Mouse (Mus musculus) brain, adult 2 months (tissue): ENCODE data around the gene Tnfrsf14.

ENCODE experiments used
- DNase-seq: peaks from one replicate; pipeline ENCODE4 v3.0.0; 2011; ENCODE audit warnings: low read depth, low spot score

The Tnfrsf14 gene

DNA sequence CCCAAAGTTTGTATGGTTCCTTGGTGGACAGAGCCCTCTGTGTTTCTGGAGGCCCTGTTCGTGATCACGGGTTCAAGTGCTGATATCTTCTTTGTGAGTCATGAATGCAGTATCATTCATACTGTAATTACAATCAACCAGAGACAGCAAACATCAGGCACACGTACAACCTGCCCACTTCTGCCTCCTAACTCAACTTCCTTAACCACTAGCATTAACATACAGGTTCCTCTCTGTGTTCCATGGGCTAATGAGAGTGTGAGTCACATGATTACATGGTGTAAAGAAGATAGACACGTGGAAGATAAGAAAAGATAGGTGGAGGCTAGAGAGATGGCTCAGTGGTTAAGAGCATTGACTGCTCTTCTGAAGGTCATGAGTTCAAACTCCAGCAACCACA, 11.7 kb downstream of the Tnfrsf14 start:
- DNase-seq, result no peak

DNA sequence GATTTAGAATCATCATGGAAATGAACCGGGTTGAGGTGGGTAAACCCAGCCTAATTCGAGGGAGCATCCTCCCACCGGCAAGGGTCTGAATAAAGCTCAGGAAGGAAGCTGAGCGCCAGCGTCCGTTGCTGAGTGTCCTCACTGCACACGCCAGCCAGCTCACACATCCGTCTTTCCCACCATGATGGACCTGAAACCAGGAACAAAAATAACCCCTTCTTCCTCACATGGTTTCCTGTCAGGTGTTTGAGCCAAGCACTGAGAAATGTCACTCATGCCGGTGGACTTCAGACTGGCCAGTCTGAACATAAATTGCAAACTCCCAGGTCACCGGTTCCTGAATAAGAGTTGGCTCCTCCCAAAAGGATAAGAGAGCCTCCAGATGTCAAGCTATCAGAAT, 13.1 kb downstream of the Tnfrsf14 start:
- DNase-seq, result no peak

DNA sequence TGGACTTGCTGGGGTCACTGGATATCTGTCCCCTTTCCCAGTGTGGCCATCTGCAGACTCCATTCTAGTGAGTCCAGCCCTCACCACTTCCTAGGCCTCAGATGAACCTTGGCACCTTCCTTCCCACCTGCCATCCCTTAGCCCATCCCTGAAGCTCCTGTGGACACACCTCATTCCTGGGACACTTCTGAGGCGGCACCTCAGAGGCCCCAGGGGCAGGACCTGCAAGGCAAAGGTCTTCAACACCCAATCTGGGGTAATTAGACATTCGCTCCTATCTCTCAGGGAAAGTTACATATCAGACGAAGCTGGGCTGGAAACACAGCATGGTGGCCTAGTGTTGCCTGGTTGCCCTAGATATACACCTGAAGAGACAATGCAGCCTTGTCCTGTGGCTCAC, 13.7 kb downstream of the Tnfrsf14 start:
- no peak for DNase-seq

DNA sequence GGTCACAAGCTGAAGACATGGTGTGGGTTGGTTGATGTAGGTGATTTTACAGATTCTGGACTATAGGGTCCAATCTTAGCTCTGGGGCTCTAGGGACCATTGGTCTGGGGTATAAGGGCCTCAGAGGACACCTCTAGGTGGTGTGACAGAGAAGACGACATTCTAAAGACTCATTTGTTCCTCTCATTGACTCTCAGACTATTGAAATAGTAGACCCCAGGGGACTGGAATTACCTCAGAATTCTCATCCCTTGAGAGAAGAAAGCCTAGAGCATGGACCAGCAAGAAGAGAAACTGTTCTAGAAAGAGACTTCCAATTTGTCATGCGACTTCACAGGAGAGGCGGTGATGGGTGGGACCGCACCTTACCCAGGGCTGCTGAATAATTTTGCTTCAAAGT, 14.1 kb downstream of the Tnfrsf14 start:
- no peak for DNase-seq

DNA sequence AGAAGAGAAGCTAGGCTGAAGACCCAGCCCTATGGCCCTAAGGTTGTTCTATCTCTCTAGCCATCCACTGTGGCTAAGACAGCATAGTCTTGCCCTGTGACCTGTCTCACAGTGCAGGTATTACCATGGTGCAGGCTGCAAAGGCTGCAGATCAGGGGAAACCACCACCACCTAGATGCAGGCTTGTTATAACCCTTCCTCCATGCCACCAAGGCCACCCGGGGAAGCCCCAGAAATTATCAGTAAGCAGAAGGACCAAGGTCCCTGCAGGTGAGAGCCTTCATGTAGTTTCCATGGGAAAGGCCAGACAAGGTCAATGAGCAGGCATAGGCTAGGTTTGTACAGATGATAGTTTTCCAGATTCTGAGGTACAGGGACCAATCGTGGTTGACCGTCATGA, 14.5 kb downstream of the Tnfrsf14 start:
- DNase-seq, result no peak

DNA sequence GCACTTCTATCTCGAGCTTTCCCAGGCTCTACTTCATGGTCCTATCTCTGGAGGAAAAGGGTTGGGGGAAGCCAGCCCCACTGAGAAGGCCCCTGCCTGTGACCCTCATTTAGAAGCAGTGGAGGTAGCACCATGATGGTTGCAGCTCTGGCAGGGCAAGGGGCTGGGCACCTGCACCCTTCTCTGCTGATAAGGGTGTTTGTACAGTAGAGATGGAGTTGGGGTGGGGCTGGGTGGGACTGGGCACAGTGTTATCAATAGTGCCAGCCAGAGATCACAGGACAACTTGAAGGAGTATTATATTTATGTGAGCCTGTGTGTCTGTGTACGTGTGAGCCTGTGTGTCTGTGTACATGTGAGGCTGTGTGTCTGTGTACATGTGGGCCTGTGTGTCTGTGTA, 16.7 kb downstream of the Tnfrsf14 start:
- DNase-seq, result no peak

DNA sequence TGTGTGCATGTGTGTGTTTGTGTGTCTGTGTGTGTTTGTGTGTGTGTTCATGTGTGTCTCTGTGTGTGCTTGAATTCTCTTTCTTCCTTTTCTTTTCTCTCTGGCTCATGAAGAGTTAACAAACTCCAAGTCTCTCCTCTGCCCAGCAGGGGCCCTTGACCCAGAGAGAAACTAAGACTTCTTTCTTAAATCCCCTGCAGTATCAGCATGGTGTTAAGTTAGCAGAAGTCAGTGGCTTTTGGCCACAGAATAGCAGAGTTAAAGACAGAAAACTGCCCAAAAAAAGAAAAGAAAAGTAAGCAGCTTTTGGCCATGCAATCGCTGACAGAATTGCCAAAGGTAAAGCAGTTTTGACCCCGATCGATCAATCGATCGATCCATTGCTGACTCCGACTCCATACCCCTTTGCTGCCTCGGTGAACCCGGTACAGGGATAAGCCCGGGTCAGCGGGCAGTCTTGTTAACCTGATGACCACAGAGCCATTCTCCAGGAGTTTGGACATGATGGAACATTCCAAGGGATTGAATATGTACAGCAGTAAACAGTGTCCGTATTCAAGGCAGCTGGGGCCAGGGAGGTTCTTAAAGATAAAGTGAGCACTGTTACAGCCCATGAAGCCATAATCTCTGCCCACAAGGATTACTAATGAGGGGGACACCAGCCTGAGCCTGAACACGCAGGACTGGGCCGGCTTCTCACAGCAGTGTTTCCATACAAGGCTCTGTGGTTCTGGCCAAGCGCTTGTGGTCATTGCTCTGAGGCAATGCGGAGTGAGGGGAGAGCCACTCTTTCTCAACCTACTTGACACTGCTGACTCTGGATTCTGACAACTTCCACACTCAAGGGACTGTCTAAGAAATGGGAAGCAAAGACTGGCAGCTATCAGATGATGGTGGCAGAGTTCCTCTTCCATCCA, 17.5 kb downstream of the Tnfrsf14 start:
- peak; percentile 49 for DNase-seq

DNA sequence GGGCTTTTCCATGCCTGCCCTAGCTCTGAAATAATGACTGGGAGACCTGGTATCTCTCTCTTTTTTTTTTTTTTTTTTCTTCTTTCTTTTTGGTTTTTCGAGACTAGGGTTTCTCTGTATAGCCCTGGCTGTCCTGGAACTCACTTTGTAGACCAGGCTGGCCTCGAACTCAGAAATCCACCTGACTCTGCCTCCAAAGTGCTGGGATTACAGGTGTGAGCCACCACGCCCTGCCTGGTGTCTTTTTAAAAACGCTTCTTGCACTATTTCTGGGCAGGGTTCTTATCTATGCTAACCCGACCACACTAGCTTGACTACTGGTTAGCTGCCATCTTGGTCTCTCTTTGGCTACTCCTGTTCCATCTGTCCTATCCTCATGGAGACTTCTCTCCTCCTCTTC, 19.9 kb downstream of the Tnfrsf14 start:
- no peak for DNase-seq

DNA sequence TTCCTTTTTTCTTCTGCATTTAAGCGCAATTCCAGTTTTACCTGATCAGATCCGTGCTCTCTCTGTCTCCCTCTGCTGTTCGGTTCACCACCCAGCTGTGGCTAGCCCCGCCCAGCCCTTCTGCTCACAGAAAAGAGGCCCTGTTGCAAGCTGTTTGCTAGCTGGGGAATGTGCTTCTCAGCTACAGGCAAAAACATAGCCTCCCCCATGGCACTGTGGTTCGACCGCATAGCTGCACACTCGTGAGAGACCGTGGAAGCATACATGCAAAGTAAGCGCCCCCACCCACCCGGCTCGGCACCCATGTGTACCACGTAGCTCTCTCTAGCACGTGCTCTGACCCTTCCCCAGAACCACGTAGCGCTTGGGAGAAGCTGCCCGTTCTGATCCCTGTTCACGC, 20.5 kb downstream of the Tnfrsf14 start:
- peak; percentile 93 for DNase-seq

DNA sequence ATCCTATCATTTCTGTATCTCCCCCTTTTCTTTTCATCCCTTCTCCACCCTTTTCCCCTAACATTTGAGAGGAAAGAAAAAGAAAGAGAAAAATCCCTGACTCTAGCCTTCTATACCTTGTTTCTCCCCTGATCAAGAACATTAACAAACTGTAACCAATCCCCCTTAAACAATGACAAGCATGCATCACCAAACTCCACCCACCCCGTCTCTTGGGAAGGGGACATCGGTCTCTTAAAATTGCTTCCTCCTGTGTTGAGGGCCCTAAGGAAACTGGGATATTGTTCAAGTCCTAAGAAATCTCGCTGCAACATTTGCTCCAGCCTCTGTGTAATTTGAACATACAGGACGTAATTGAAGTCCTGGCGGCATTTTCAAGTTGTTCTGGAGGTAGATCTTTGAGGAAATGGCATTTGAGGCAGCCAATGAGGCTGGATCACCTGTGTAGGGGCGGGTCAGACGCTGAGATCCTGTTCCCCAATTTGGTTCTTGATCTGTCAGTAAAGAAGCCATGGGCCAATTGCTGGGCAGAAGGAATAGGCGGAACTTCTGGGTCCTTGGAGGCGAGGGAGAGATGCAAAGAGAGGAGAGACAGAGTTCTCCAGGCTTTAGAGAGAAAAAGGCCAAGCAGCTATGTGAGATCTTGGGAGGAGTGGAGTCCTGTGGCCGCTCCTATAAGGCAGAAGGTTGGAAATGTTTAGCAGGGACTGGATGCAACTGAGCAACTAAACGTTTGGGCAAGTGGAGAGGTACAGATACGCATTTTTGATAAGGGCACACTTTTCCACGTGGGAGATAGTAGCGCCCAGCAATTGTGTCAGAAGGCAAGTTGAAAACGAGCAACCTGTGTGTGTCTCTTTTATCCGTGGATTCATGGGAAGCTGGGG, 23.9 kb downstream of the Tnfrsf14 start:
- DNase-seq, result peak; percentile 96

DNA sequence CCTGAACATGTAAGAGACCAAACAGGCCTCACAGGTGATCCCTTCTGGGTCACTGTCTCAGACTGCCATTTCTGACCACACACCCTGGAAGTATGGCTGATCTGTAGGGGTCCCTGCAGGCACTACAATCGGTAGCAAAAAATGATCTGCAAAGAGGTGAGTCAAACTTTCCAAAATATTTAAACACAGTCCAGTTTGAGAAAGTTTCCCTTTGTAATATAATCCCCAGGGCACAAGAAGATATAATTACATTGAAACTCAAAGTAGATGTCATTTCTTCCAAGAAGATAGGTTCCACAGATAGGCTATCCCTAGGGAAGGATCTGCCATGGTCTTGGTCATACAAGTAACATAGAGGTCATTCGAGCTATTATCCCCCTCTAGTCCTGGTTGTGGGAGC, 26.0 kb downstream of the Tnfrsf14 start:
- no peak for DNase-seq

DNA sequence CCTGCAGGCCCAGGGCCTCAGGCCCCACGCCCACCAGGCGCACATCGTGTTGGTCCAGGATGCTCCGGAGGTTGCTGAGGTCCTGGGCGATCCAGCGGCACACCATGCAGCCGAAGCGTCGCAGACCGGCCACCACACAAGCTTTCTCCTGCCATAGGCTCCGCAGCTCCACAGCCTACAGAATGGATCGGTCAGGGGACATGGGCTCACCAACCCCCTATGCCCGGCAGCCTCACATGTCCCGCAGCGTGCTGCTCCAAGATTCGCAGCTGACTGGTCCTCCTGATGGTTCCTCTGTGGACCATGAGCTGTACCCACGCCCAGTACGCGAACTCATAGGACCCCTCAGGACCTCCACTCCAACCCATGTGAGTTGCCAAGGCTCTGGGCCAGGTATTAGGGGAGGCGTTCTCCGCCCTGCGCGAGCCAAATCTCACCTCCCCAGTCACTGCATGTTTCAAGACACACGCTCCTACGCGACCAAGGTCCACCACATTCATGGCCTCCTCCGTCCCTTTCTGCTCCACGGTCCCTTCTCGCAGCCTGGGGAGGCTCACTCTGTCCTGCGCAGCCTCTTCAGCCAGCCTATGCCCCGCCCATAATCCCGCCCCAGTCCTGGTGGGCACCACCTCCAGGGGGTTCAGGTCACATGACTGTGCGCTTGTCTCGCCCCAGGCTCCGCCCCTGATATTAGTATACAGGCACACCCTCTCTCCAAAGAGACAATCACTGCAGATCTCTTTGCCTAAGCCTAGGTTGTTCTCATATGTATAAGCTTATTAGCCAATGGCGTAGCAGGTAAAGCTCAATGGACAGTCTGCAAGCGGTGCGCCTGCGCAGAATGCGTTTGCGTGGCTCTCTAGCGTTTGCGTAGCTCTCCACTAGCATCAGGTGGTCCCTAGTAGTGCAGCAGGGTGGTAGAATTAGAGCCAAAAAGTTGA, 29.6 kb downstream of the Tnfrsf14 start, which contains the start of gene Fam213b:
TSS of gene Fam213b (minus strand) at position 630 of the 941 bp plus-strand sequence.
- peak; percentile 98 for DNase-seq

DNA sequence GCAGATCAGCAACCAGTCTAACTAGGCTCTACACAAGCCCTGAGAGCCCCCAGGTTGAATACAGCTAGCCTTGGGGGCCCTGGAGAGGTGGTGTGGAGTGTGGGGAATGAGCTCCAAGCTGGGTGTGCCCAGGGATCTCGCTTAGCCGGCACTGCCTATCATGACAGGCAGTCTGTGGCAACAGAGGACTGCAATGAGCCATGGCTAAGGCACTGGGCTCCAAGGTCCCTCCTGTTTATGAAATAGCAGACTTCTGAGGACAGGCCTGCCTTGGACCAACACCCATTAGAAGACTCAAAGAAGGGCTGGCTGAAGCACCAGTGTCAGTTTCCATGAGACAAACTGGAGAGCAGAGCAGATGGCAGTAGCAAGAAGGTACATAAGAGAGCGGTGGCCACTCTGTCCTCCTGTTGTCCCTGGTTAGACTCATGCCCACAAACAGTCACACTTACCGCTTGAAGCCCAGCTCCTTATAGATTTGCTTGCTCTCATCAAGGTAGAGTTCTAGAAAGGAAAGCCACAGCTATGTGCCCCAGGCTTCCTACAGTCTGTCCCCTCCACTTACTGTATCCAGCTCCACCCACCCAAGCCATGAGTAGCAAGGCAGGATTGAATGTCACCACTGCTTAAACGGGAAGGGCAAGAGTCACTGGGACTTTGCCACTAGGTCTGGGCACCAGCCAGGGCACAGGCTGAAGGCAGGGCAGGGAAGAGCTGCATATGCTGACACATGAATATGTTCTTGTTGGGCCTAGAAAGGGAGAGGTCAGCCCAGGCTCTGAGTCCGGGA, 30.5 kb downstream of the Tnfrsf14 start:
- peak; percentile 72 for DNase-seq

DNA sequence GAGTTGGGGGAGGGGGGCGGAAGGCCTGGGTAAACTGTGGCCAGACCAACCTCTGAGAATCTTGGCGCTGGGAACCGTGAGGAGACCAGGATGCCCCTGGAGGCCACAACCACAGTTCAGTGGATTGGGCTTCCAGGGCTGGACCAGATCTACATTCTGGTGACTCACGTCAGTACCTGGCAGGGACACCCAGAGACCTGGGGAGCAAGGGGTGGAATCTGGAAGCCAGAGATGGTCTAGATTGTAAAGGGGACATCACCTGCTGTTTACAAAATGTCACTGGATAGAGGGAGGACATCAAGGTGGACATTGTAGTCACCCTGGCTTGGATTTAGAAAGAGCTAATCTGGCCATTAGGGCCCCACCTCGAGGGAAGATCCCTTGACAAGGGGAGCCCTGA, 32.8 kb downstream of the Tnfrsf14 start:
- DNase-seq, result peak; percentile 69

DNA sequence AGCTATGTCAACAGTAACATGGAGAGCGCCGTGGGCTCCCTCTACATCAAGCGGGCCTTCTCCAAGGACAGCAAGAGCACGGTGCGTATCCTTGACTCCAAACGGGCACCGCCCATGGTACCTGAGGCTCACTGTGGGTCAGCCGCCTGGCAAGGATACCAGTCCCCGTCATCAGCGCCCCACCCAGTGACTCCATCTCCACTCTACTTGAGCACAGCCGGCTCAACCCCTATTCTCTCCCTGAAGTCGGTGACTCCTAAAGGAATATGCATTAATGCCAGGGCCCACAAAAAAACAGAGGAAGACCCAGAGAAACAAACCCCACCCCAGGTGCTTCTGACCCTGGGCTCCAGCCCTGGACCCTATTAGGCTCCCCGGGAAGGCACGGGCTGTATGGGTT, 37.5 kb downstream of the Tnfrsf14 start:
- no peak for DNase-seq

DNA sequence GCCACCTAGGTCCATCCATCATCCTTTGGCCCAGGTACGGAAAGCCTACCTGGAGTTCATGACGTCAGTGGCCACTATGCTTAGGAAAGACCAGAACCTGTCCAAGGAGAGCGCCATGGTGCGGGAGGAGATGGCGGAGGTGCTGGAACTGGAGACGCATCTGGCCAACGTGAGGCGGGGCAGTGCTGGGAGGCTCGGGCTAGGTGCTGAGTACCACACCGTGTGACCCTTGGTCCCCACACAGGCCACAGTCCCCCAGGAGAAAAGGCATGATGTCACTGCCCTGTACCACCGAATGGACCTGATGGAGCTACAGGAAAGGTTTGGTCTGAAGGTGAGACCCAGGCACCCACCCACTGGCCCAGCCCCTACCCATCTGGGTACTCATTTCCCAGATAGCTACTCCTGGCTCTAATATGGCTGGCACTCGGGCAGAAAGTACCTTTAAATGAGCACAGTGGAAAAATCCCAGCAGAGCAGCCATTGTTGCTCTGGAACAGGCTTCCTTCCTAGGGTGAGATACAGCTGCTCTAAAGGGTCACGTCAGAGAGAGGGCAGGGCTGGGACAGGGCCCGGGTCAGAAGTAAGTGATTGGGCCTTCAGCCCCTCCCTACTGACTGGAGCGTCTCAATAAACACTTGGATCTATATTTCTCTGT, 40.6 kb downstream of the Tnfrsf14 start:
- DNase-seq, result no peak

DNA sequence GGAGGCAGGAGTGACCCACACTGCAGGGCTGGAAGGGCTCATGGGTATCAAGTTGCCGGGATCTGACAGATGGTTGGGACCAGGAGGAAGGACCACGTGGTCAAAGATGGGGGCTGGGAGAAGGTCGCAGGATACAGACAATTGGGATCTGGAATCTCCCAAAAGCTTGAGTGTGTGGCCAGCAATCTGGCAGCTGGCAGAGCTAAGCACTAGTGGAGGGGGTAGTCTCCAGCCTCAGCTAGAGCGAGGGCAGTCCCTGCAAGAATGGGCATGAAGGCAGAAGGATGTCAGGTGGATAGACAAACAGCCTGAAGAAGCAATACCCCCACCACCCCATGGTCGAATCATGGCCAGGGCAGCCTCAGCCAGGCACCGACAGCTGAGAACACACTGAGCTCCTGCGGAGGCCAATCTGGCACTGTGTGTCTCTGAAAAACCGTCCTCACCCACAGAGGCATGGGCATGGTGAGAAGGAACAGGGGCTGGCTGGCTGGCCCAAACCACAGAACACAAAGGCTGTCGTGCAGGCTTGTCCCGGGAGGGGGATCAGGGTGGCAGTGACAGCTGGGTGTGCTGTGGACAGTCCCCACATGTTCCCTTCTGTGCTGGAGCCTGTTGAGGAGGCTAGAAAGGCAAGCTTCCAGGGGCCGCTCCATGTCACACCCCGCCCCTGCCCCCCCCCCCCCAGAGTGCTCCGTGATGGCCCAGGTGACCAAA, 41.3 kb downstream of the Tnfrsf14 start:
- peak; percentile 89 for DNase-seq

DNA sequence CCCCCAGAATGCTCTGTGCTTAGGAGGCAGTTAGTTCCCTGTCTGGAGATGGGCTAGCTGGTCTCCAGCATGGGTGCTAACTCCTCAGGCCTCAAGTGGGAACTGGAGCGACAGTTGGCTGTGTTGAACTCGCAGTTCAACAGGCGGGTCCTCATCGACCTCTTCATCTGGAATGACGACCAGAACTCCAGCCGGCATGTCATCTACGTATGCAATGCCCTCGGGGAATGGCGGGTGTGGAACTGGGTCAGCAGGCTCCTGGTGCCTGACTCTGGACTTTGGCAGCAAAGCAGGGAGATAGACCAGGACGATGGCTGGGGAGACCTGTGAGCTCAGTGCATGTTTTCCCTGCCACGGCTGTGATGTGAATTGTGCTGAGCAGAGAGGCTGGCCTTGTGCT, 42.9 kb downstream of the Tnfrsf14 start:
- no peak for DNase-seq

DNA sequence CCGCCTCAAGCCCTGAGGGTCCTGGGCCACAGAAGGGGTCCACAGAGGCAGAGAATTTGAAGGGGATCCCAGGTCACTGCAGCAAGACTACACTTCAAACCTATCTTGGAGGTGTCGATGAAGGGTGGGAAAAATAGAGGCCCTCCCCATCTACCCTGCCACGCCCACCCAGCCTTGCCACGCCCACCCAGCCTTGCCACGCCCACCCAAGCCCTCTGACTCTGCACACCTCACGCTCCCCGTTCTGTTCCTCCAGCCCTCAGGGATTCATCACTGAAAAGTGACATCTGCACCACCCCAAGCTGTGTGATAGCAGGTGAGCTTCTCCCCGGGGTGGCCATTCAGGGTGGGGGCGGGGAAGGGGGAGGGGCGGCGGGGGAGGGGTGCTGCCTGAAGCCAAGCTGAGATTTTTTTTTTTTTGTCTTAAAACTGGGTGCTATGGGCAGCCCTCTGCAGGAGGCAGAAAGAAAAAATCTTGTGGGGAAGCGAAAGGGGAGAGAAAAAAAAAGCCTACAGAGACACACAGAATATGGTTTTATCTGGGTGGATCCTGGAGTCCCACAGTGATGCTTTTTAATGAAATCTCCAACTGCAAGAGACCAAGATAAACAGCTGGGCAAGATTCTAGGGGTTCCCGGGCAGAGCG, 46.2 kb downstream of the Tnfrsf14 start:
- DNase-seq, result no peak
